Mouse (Mus musculus): ENCODE measurements around the gene Vps13a.

The Vps13a gene

GRCm38 (mm10) chr19:16576790-16577189 lies 203.9 kb downstream of the Vps13a start:
- DNase-seq = no peak

Measured in thymus, postnatal 4 days (tissue).